Mouse (Mus musculus) liver, postnatal 0 days (tissue): ENCODE measurements around the gene Bpifb5.

Source experiments
- CTCF ChIP-seq: sonication (generic); IDR thresholded peaks from 2 replicates; pipeline ENCODE4 v1.5.1; 2016; ENCODE audit warnings: antibody characterized with exemption, low read depth
- EP300 ChIP-seq: IDR thresholded peaks from 2 replicates; pipeline ENCODE4 v1.6.1; 2016; ENCODE audit warnings: antibody characterized with exemption, low read depth, mild to moderate bottlenecking

- TF ChIP-seq EP300 = no peak
- TF ChIP-seq CTCF = no peak
Measured at GRCm38 (mm10) chr2:154223265-154223916, at the start of gene Bpifb5.
